Mouse (Mus musculus): ENCODE data around the gene Camp.

Camp gene

GRCm38 (mm10) chr9:109849312-109849758 is at the start of gene Camp:
Gene Camp, minus strand, starts transcription at chr9:109849617.
- TF ChIP-seq GATA4 (IDR thresholded peaks at IDR 0.05; ENCODE audit: insufficient replicate concordance, low read length), result no peak

- TF ChIP-seq GATA4 (IDR thresholded peaks at IDR 0.05; ENCODE audit: insufficient replicate concordance, low read length), result no peak
These were observed 48.6 kb upstream of the Camp start for GRCm38 (mm10) chr9:109898027-109898426.

GRCm38 (mm10) chr9:109896253-109897150 is 47.1 kb upstream of the Camp start:
- TF ChIP-seq GATA4 (IDR thresholded peaks at IDR 0.05; ENCODE audit: insufficient replicate concordance, low read length), result no peak

GRCm38 (mm10) chr9:109895593-109895992 is 46.2 kb upstream of the Camp start:
- no peak for TF ChIP-seq GATA4 (IDR thresholded peaks at IDR 0.05; ENCODE audit: insufficient replicate concordance, low read length)

- TF ChIP-seq GATA4 (IDR thresholded peaks at IDR 0.05; ENCODE audit: insufficient replicate concordance, low read length), result no peak
These were observed 45.1 kb upstream of the Camp start for GRCm38 (mm10) chr9:109894413-109895090.

GRCm38 (mm10) chr9:109892651-109893250 is 43.3 kb upstream of the Camp start:
- TF ChIP-seq GATA4 (IDR thresholded peaks at IDR 0.05; ENCODE audit: insufficient replicate concordance, low read length), result no peak

- no peak for TF ChIP-seq GATA4 (IDR thresholded peaks at IDR 0.05; ENCODE audit: insufficient replicate concordance, low read length)
These were observed 42.1 kb upstream of the Camp start for GRCm38 (mm10) chr9:109891501-109891900.

- no peak for TF ChIP-seq GATA4 (IDR thresholded peaks at IDR 0.05; ENCODE audit: insufficient replicate concordance, low read length)
These were observed 37.9 kb upstream of the Camp start for GRCm38 (mm10) chr9:109887321-109887720.

- no peak for TF ChIP-seq GATA4 (IDR thresholded peaks at IDR 0.05; ENCODE audit: insufficient replicate concordance, low read length)
These were observed 36.8 kb upstream of the Camp start for GRCm38 (mm10) chr9:109886259-109886658.

- no peak for TF ChIP-seq GATA4 (IDR thresholded peaks at IDR 0.05; ENCODE audit: insufficient replicate concordance, low read length)
These were observed 29.9 kb upstream of the Camp start for GRCm38 (mm10) chr9:109879305-109879704.

- TF ChIP-seq GATA4 (IDR thresholded peaks at IDR 0.05; ENCODE audit: insufficient replicate concordance, low read length), result no peak
These were observed 28.2 kb upstream of the Camp start for GRCm38 (mm10) chr9:109877666-109878065.

- TF ChIP-seq GATA4 (IDR thresholded peaks at IDR 0.05; ENCODE audit: insufficient replicate concordance, low read length), result no peak
These were observed 27.3 kb upstream of the Camp start for GRCm38 (mm10) chr9:109876756-109877155.

- no peak for TF ChIP-seq GATA4 (IDR thresholded peaks at IDR 0.05; ENCODE audit: insufficient replicate concordance, low read length)
These were observed 26.5 kb upstream of the Camp start for GRCm38 (mm10) chr9:109875695-109876601.

- TF ChIP-seq GATA4 (IDR thresholded peaks at IDR 0.05; ENCODE audit: insufficient replicate concordance, low read length), result no peak
These were observed 25.6 kb upstream of the Camp start, which contains the start of gene Cdc25a for GRCm38 (mm10) chr9:109874797-109875691. Gene Cdc25a, plus strand, starts transcription at chr9:109875579.

Data from liver, adult (tissue).